Mouse (Mus musculus): ENCODE data around the gene Adssl1. TPM values are rescaled to one million over a fixed set of nuclear protein-coding genes. Genes with fewer than 3 reads are reported as not detected.

Gene Adssl1
- total and polyA plus RNA-seq, 3 experiments = 10.2 to 29.4 (median 10.7) TPM

GRCm38 (mm10) chr12:112623742-112624141 lies 3.9 kb downstream of the Adssl1 start:
- Histone ChIP-seq H3K36me3 (replicated peaks in 1 of 2; ENCODE audit: control insufficient read depth in 1 of 2, insufficient read depth in 1 of 2, low read length in 1 of 2) (peaks cover 0 to 3% of the 10 kb centered on the region in 2 experiments), H3K9me3 (replicated peaks; ENCODE audit: low read length) (no peaks in the 10 kb centered on the region), H3K4me1 (ENCODE audit: control insufficient read depth in 1 of 2, insufficient read depth in 2 of 2) (peaks cover 30 to 93% of the 10 kb centered on the region in 2 experiments), H3K4me2 (ENCODE audit: insufficient read depth, low read depth, poor library complexity, severe bottlenecking) (no peak overlapping the region), H3K27ac (ENCODE audit: insufficient read depth, low read depth) (no peak overlapping the region), H3K79me2 (replicated peaks; ENCODE audit: control insufficient read depth, extremely low read depth, insufficient read depth, poor library complexity, severe bottlenecking) (no peaks in the 10 kb centered on the region), H3K4me3 (replicated peaks in 1 of 3; ENCODE audit: low read depth in 2 of 3, low read length in 2 of 3, poor library complexity in 1 of 3) (no peak overlapping the region), H3K9ac (ENCODE audit: insufficient read depth, low read depth) (no peak overlapping the region), H3K27me3 (replicated peaks) (no peaks in the 10 kb centered on the region)
- in situ Hi-C loops (cut with MboI; ENCODE audit: low pct_ligation_motif_present, low pct_unique_long_range_greater_than_20kb, low sequenced_read_pairs) = no loop called here
- dilution Hi-C loops (cut with MboI; ENCODE audit: extremely low pct_ligation_motif_present, extremely low pct_unique_long_range_greater_than_20kb, low sequenced_read_pairs) = no loop called here
- TF ChIP-seq HCFC1 (IDR thresholded peaks at IDR 0.05; ENCODE audit: low read depth, low read length) = no peak
- no peak for TF ChIP-seq USF2 (conservative IDR thresholded peaks at IDR 0.05; ENCODE audit: low read depth, low read length)
- no peak for TF ChIP-seq POLR2A (IDR thresholded peaks at IDR 0.05; ENCODE audit: low read depth, low read length)
- TF ChIP-seq JUN (IDR thresholded peaks at IDR 0.05; ENCODE audit: insufficient read depth, low read depth, low read length) = no peak
- no peak for TF ChIP-seq NELFE (IDR thresholded peaks at IDR 0.05; ENCODE audit: low read depth, low read length)
- TF ChIP-seq KAT2A (IDR thresholded peaks at IDR 0.05; ENCODE audit: insufficient replicate concordance, low read length) = no peak
- TF ChIP-seq SIN3A (IDR thresholded peaks at IDR 0.05; ENCODE audit: low read length) = no peak
- peak; percentile 85 to 95 for TF ChIP-seq CTCF (conservative IDR thresholded peaks at IDR 0.05 in 1 of 2, IDR thresholded peaks at IDR 0.05 in 1 of 2; ENCODE audit: low read depth in 2 of 2, low read length in 2 of 2)
- TF ChIP-seq CHD2 (IDR thresholded peaks at IDR 0.05; ENCODE audit: low read length) = no peak
- TF ChIP-seq UBTF (IDR thresholded peaks at IDR 0.05; ENCODE audit: low read depth, low read length) = no peak
- no peak; the same call in 1 of the 2 replicates for TF ChIP-seq MEF2A (IDR thresholded peaks at IDR 0.05; ENCODE audit: borderline replicate concordance, low read depth, low read length)
- no peak for TF ChIP-seq ZNF384 (IDR thresholded peaks at IDR 0.05; ENCODE audit: low read depth, low read length)
- no peak for TF ChIP-seq RCOR1 (conservative IDR thresholded peaks at IDR 0.05; ENCODE audit: low read depth, low read length)
- TF ChIP-seq ZKSCAN1 (IDR thresholded peaks at IDR 0.05; ENCODE audit: borderline replicate concordance, low read depth, low read length) = no peak
- TF ChIP-seq RAD21 (IDR thresholded peaks at IDR 0.05; ENCODE audit: low read depth, low read length) = peak; percentile 82
- no peak for TF ChIP-seq CHD1 (IDR thresholded peaks at IDR 0.05; ENCODE audit: low read depth, low read length)
- no peak for TF ChIP-seq BHLHE40 (IDR thresholded peaks at IDR 0.05; ENCODE audit: low read depth, low read length)
- peak; percentile 91 for TF ChIP-seq SMC3 (IDR thresholded peaks at IDR 0.05; ENCODE audit: low read depth, low read length)
- TF ChIP-seq GABPA (IDR thresholded peaks at IDR 0.05; ENCODE audit: insufficient replicate concordance, low read depth, low read length) = no peak
- no peak for TF ChIP-seq ETS1 (conservative IDR thresholded peaks at IDR 0.05; ENCODE audit: low read depth, low read length)
- no peak for TF ChIP-seq ZC3H11A (IDR thresholded peaks at IDR 0.05; ENCODE audit: low read depth, low read length)
- no peak for TF ChIP-seq MXI1 (IDR thresholded peaks at IDR 0.05; ENCODE audit: low read depth, low read length)
- peak; percentile 71 for DNase-seq (ENCODE audit: extremely low read depth)

- in situ Hi-C loops (cut with MboI; ENCODE audit: low pct_ligation_motif_present, low pct_unique_long_range_greater_than_20kb, low sequenced_read_pairs) = no loop called here
- peaks cover 26 to 86% of the 10 kb centered on the region in 2 experiments for H3K4me1 ChIP-seq (ENCODE audit: control insufficient read depth in 1 of 2, insufficient read depth in 2 of 2)
These were observed 5.9 kb downstream of the Adssl1 start for GRCm38 (mm10) chr12:112625700-112626099.

More at GRCm38 (mm10) chr12:112625700-112626099, 5.9 kb downstream of the Adssl1 start:
- H3K9me3 ChIP-seq (replicated peaks; ENCODE audit: low read length) = no peaks in the 10 kb centered on the region
- TF ChIP-seq TBP (conservative IDR thresholded peaks at IDR 0.05; ENCODE audit: low read depth, low read length) (no peak), USF1 (IDR thresholded peaks at IDR 0.05; ENCODE audit: low read depth, low read length) (no peak), SIN3A (IDR thresholded peaks at IDR 0.05; ENCODE audit: low read length) (no peak), ZMIZ1 (IDR thresholded peaks at IDR 0.05; ENCODE audit: low read depth, low read length) (no peak), SMC3 (IDR thresholded peaks at IDR 0.05; ENCODE audit: low read depth, low read length) (no peak), NELFE (IDR thresholded peaks at IDR 0.05; ENCODE audit: low read depth, low read length) (no peak), GABPA (IDR thresholded peaks at IDR 0.05; ENCODE audit: insufficient replicate concordance, low read depth, low read length) (no peak), MXI1 (IDR thresholded peaks at IDR 0.05; ENCODE audit: low read depth, low read length) (no peak), ZC3H11A (IDR thresholded peaks at IDR 0.05; ENCODE audit: low read depth, low read length) (no peak), E2F4 (IDR thresholded peaks at IDR 0.05; ENCODE audit: insufficient replicate concordance, low read depth, low read length) (no peak), NRF1 (IDR thresholded peaks at IDR 0.05; ENCODE audit: low read depth, low read length) (no peak), ELF1 (IDR thresholded peaks at IDR 0.05; ENCODE audit: low read depth, low read length) (no peak), USF2 (conservative IDR thresholded peaks at IDR 0.05; ENCODE audit: low read depth, low read length) (no peak), KAT2A (IDR thresholded peaks at IDR 0.05; ENCODE audit: insufficient replicate concordance, low read length) (no peak), ETS1 (conservative IDR thresholded peaks at IDR 0.05; ENCODE audit: low read depth, low read length) (no peak), POLR2AphosphoS2 (IDR thresholded peaks at IDR 0.05; ENCODE audit: low read depth, low read length) (no peak), IRF4 (IDR thresholded peaks at IDR 0.05; ENCODE audit: low read depth, low read length) (no peak), JUND (conservative IDR thresholded peaks at IDR 0.05; ENCODE audit: low read depth, low read length) (no peak), BHLHE40 (IDR thresholded peaks at IDR 0.05; ENCODE audit: low read depth, low read length) (no peak)
- H3K36me3 ChIP-seq (replicated peaks in 1 of 2; ENCODE audit: control insufficient read depth in 1 of 2, insufficient read depth in 1 of 2, low read length in 1 of 2) = peaks cover 0 to 12% of the 10 kb centered on the region in 2 experiments
- no peak overlapping the region for H3K4me2 ChIP-seq (ENCODE audit: insufficient read depth, low read depth, poor library complexity, severe bottlenecking)
- no peaks in the 10 kb centered on the region for H3K79me2 ChIP-seq (replicated peaks; ENCODE audit: control insufficient read depth, extremely low read depth, insufficient read depth, poor library complexity, severe bottlenecking)
- H3K27me3 ChIP-seq (replicated peaks) = no peaks in the 10 kb centered on the region
- no peak overlapping the region for H3K4me3 ChIP-seq (replicated peaks in 1 of 3; ENCODE audit: low read depth in 2 of 3, low read length in 2 of 3, poor library complexity in 1 of 3)
- DNase-seq (ENCODE audit: extremely low read depth) = no peak
- H3K9ac ChIP-seq (ENCODE audit: insufficient read depth, low read depth) = no peak overlapping the region
- no peak overlapping the region for H3K27ac ChIP-seq (ENCODE audit: insufficient read depth, low read depth)
- dilution Hi-C loops (cut with MboI; ENCODE audit: extremely low pct_ligation_motif_present, extremely low pct_unique_long_range_greater_than_20kb, low sequenced_read_pairs) = no loop called here
